Mouse (Mus musculus): ENCODE data around the gene Rpl38.
A peak's percentile ranks its signal among the peaks of the same experiment; 100 is the strongest.
"Not testable (repeated sequence)": the region's sequence is repeated elsewhere in the genome, so short reads cannot be mapped to it uniquely, and the experiment has no call there.

The Rpl38 gene

DNA sequence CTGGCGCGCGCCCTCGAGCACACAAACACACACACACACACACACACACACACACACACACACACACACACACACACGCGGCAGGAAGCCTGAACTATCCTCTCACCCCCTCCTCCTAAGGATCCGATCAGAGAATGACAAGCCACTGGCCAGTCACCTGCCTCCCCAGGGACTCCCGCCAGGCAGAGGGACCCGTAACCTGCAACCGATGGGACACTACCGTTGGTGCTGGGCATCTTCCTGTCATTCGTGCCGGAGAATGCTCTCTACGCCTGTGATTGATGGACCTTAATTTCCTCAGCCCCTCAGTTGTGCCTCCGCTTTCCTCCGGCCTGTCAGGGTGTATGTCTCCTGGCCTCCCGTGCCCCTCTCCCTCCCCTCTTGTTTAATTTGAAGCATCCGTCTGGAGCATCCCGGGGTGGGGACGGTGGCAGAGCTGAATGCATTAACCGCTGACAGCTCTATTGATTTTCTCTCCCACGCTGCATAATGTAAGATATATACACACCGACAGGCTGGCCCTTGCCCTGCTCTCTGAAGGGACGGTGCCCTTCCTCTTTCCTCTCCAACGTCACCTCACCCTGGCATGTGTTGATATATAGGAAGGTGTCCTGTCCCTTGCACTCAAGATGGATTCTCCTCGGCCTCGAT, 11.2 kb upstream of the Rpl38 start:
- DNase-seq (ENCODE audit: low spot score in 2 of 2) = no peak

DNA sequence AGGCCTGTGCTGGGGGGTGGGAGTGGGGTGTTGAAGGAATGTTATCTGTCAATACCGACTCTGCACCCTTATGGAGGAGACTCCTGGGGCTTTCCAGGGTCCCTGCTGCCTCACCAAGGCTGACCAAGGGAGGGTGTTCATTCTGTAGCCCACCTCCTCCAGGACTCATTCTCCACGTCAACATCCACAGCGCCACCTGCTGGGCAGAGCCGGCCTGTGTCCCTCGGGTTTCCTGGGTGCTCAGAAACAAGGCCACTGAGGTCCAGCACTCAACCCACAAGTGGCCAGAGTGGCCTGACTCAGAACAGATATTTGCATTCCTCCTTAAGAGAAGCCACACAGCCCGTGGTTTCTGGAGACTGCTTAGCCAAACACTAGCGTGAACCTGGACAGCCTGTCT, 10.6 kb upstream of the Rpl38 start:
- peak; percentile 57 to 69 for DNase-seq (ENCODE audit: low spot score in 2 of 2)

DNA sequence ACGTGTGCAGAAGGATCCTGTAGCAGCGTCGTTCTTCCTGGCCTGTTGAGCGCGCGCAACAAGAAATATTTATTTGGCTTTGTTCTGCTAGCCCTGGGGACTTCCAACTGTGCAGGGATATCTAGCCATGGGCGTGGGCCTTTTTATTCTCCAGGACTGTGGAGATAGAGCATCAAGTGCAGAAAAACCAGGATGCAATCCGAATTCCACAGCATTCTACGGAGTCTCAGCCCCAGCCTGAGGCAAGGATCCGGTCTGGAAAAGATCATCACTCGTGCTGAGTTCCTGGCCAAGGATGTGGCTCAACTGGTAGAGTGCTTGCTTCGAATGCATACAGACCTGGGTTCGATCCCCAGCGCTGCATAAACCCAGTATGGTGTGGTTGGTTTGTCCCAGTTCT, 6.2 kb upstream of the Rpl38 start:
- DNase-seq (ENCODE audit: low spot score in 2 of 2) = no peak

DNA sequence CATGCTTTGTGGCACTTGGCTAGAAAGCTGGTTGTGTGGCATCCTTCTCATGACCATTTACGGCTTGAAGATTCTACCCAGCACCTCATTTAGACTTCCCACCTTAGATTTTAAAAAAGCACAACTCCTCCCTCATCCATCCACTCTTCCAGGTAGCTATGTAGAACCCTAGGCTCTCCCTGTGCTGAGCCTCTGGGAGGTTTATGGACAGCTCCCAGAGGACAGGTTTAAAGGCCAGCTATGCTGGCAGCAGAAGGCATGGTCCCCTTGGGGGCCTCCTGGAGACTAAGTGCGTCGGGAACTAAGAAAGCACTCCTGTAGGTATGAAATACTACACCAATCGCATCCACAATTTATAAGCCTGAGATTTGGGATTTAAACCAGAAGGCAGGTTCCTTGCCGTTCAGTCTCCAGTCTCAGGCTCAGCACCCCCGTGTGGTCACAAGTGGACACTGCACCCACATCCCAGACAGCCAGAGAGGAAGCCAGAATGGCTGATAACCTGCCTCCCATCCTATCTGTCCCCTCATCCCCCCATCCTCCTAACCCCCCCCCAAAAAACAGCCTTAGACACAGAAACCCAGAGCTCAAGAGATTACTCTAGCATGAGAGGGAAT, 5.5 kb upstream of the Rpl38 start:
- DNase-seq (ENCODE audit: low spot score in 2 of 2) = peak; percentile 57 to 67

DNA sequence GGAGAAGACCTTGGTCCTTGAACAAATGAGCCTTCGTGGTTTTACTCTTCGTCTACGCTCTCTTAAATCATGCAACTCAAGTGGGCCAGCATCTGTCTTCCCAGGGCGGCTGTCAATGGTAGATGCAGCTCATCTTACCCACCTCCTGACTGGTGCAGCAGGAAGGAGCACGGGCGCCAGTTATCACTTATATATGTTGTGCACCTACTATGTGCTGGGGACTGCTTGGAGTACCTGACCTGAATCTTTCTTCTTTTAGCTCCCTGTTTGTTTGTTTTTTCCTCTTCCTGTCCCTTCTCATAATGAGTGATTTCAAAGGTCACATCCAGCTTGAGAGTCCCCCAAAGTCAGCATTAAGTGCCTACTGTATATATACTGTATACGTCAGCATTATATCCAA, 4.2 kb upstream of the Rpl38 start:
- no peak for DNase-seq (ENCODE audit: low spot score in 2 of 2)

DNA sequence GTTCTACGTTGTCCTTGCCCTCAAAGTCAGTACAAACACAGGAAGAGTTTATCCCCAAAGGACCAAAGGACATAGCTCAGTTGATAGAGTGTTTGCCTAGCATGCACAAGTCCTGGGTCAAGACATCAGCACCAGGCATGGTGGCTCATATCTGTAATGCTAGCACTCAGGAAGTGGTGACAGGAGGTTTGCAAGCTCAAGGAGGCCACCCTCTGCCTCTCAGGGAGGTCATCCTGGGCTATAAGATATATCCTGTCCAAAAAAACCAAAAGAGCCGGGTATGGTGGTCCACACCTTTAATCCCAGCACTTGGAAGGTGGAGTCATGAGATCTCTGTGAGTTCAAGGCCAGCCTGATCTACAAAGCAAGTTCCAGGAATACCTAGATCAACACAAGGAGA, 2.9 kb upstream of the Rpl38 start:
- DNase-seq (ENCODE audit: low spot score in 2 of 2) = no peak

DNA sequence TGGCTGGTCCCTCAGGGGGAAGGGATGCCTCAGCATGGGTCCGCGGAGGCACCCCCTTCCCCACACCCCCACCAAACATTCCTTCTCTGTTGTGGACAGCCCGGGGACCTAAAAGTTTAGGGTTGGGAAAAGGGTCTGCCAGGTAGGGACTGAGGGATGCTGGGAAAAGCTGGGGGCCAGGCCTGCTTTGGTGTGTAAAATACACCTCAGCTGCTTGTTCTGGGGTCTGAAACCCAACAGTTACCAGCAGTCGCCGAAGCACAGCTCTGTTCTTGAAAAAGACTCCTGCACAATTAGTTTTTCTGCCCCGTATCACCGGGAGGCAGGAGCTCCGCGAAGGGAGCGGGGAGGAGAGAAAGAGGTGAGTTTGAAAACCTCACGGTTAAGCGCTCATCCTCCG, 1.5 kb upstream of the Rpl38 start:
- no peak for DNase-seq (ENCODE audit: low spot score in 2 of 2)

DNA sequence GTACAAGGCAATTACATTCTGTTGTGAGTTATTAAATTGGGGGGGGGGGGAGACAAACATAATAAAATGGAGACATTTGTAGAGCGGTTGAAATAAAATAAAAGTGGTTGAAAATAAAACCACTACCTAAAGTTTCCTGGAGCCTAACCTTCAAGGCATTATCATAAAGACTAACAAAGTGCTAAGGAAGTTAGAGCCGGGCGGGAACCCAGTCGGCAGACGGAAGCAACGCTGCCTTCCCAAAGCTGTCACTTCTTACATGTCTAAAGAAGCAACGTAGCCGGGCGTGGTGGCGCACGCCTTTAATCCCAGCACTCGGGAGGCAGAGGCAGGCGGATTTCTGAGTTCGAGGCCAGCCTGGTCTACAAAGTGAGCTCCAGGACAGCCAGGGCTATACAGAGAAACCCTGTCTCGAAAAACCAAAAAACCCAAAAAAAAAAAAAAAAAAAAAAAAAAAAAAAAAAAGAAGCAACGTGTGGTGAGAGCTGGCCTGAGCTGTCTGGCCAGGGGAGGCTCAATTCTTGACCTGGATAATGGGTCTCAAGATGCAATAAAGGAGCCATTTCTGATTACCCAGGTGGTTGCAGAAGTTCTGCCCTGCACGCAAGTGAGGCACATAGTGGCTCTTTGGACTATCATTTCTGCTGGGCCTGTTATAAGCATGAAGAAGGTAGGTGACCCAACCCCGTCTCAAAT, 940 bp upstream of the Rpl38 start:
- DNase-seq (ENCODE audit: low spot score in 2 of 2) = no peak

DNA sequence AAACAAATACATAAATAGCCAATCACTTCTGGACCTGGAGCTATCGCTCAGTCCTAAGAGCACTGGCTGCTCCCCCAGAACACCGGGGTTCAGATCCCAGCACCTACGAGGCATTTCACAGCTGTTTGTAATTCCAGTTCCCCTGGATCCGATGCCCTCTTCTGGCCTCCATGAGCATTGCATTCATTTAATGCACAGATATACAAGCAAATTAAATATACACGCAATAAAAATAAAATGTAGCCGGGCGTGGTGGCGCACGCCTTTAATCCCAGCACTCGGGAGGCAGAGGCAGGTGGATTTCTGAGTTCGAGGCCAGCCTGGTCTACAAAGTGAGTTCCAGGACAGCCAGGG, 415 bp upstream of the Rpl38 start:
- not testable (repeated sequence) for DNase-seq (ENCODE audit: low spot score in 2 of 2)

DNA sequence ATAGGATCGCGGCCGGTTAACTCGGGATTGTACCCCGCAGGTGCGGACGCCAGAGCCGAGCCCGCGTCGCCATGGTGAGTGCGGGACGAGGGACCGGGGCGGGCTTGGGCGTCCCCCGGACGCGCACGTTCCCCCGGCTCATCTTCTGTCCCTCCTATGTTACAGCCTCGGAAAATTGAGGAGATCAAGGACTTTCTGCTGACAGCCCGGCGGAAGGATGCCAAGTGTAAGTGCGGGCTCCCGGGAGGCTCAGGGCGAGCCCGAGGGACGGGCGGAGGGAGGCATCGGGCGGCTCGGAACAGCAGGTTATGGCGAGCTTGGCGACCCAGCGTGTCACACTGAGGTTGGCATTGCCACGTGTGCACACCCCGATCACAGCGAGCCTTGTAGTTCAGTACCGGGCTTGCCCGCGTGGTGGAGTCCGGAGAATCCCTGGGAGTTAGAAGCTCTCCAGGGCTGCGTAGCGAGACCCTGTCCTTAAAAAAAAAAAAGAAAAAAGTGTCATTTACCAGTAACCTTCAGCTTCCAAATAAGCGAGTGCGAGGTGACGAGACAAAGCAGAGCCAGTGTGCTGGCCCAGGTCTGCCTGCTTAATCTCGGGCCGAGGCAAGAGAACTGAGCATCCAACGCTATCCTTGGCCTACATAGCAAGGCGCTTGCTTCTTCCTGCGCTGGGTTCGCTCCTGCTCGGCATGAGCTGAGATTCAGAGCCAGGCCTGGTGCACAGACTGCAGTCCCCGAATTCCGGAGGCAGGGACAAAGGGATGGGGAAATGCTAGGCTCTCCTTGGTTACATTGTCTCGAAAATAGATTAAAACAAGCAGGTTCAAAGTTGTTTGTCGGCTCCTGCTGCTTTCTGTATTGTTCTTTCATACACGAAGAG, 658 bp downstream of the Rpl38 start:
- peak; percentile 66 to 80 for DNase-seq (ENCODE audit: low spot score in 2 of 2)

DNA sequence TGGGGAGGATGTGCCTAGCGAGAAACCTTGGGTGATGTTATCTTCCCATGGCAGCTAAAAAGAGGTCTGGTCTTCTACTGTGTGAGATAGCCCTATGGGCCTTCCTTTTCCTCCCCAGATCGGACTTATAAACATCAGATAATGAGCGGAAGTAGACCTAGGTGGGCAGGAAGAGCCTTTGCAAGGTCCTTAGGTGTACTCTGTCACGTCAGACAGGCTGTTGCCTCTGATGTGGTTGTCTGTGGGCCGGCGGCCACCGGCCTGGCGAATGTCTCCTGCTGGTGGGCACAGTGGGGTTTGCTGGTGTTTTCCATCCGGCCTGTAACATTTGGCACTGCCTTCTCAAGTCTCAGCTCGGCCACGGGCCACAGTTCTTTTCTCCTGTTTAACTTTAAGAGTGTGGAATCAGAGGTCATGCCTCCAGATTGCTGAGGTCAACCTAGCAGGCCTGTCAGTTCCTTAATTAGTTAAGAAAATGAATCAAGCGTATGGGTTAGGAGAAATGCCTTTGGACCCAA, 1.4 kb downstream of the Rpl38 start:
- no peak for DNase-seq (ENCODE audit: low spot score in 2 of 2)

DNA sequence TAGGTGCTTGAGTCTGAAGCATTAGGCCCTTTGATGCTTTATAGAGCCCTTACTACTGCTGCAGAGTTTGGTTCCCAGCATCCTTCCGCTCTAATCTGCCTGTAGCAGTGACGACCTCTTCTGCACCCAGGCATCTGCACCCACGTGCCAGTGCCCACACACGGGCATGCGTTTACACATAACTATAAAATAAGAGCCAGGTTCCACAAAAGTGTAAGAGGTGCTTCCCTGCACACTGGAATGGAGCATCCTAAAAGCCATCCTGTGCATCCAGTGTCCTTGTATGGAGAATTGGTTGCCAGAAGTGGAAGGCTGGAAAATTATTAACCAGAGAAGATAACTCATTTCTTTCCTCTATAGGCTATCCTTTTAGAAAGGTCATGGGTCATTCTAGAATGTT, 2.8 kb downstream of the Rpl38 start:
- DNase-seq (ENCODE audit: low spot score in 2 of 2) = no peak

DNA sequence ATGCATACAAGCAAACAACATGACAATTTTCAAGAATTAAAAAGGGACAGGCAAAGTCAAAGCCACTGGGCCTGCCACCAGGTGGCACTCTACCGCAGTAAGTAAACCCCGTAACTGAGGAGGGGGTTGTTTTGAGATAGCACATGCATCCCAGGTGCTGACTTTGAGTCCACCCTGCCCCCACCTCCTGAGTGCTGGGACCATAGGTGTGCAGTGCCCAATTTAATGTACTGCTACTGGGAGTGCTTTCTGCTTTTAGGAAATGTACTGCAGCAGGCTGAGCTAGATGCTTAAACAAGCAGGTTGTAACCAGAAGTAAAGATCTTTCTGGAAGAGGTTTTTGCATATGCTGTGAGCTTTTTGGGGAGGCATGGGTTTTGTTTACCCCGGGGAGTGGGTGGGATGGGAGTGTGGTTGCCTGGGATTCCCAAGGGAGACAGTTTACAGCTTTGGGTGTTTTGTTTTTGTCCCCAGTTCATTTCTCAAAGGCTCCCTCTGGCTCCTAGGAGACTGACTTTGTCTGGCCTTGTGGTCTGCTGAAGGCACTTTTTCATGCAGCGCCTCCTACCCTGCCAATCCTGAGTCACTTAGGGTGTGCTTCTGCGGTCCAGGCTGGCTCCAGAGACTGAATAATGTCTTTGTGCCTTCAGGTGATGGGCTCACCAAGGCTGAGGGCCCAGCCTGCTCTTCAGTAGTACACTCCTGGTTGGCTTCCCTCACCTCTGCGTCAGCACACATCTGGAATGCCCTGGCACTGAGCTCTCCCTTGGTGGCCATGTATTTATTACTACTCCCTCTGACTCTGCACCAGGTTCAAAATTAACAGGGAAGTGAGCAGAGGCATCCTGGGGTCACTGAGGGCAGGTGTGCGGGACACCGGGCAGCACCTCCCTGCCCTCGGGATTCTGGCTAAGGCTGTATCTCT, 4.7 kb downstream of the Rpl38 start:
- DNase-seq (ENCODE audit: low spot score in 2 of 2) = peak; percentile 30 to 42

DNA sequence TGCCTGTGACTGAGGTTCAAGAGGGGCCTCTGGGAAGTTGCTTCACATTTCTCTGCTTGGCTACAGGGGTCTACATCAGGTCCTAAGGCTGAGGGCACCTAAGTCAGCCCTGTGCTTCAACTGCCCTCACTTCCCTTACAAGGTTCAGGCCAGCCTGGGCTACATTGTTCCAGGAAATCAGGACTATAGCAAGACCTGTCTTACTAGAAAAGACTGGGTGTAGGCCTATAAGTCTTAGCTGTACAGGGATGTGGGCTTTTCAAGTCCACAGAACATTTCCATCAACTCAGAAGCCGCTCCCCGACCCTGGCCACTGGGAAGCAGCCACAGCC, 5.4 kb downstream of the Rpl38 start:
- no peak for DNase-seq (ENCODE audit: low spot score in 2 of 2)

DNA sequence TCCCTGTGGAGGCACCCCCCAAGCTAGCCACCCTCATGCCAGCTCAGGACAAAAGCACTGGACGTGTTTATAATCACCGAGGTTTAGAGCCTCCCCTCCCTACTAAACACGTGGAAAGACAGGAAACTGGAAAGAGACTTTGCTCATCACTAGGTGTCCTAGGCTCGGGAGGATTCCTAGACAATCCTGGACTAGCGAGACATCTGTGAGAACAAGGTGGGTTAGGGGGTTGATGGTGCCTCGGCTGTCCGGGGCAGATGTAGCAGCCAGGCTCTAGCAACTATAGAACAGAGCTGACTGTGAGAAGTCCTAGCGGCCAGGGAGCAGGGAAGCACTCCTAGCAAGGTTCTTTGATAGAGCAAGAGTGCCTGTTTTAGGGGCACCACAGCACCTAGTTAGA, 5.9 kb downstream of the Rpl38 start:
- DNase-seq (ENCODE audit: low spot score in 2 of 2) = no peak

DNA sequence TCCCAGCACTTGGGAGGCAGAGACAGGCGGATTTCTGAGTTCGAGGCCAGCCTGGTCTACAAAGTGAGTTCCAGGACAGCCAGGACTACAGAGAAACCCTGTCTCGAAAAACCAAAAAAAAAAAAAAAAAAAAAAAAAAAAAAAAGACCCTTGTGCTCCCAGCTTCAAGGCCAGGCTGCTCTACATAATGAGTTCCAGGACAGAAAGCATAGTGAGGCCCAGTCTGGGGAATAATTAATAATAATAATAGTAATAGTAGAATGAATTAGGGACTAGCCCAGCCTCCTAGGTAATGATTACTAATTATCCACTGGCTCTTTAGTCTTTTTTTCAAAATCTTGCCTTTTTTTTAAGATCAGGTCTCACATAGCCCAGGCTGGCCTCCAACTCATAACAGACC, 6.5 kb downstream of the Rpl38 start:
- not testable (repeated sequence) for DNase-seq (ENCODE audit: low spot score in 2 of 2)

DNA sequence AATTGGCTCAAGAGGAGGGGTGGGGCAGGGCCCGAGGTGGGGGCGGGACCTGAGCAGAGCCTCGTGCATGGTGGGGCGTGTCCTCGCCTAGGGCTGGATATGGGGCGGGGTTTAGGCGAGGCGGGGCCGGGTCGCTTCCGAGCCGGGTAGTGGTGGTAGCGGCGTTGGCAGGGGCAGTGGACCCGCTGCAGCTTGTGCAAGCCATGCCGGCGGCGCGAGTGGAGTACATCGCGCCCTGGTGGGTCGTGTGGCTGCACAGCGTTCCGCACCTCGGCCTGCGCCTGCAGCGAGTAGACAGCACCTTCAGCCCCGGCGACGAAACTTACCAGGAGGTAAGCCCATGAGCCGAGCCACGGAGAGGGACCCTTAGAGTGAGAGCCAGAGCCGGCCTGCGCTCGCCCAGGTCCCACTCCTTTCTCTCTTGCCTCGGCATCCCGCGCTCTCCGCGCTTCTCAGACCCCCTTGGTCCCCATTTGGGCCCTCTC, 7.1 kb downstream of the Rpl38 start, which contains the start of gene Ttyh2:
Gene Ttyh2, plus strand, starts transcription at position 91 of the 485 bp plus-strand sequence.
- peak; percentile 44 to 49 for DNase-seq (ENCODE audit: low spot score in 2 of 2)

DNA sequence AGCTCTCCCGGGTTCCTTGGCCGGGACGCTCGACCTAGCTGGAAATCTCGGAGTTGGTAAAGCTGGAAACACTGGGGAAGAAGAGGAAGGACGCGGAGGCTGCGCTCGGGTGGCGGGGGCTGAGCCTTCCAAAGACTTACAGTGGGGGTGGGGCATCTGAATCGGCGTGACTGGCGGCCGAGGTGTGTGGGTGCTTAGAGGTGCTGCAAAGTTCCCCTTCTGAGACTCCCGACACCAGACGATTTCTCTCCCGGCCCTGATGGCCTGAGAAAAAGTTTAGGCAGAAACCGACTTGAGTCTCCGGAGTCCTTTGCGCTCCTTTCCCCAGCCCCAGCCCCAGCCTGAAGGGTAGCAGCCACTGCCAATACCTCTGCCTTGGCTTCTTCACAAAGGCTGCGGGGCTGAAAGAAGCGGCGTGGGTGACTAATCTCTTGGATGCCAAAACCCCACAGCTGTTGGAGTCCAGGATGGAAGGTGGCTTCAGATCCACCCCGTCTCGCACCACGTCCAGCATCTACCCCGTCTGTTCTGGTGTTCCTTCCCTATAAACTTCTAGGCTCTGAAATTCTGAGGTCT, 7.6 kb downstream of the Rpl38 start:
- peak; percentile 41 to 43 for DNase-seq (ENCODE audit: low spot score in 2 of 2)

DNA sequence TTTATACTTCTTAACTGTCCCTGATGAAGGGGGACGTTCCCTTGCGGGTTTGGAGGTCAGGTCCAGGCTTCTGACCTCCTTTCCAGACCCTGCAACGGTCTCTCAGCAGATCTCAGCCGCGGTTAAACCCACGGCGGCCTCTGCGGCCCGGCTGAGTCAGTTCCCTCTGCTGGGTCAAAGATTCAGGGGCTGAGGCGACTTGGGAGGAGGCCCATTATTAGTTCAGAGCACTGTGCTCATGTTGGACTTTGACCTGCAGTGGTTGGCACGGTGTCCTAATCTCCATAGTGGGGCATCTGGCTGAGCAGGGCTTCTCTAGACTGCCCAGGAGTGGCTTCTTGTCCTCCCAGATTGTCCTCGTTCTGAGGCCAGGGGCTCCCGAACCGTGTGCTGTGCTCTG, 8.1 kb downstream of the Rpl38 start:
- DNase-seq (ENCODE audit: low spot score in 2 of 2) = no peak

DNA sequence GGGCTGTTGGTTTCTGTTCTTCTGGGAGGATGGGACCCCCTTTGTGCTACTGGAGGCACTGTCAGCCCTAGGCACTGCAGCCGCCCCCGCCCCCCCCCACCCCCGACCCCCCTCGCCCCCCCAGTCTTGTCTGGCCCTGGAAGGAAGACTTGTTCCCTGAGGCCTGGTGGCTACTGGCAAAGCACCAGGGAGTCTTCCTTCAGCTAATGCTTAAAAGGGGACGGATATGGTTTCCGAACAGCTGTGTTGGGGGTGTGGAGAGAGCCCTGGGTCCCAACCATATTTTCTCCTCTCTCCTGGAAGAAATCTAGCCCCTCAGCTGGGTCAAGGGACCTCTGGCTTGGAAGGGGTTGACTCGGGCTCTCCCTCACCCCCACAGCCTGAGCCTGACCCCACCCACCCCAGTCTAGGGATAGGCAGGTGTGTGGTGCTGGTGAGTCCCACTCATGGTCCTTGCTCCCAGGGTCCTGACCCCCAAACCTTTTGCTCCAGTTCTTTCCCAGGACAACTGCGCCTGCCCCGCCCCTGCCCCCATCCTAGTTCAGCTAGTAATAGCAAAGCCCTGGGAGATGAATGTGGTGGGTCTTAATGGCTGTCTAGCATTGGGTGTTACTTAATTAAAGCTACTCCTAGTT, 8.7 kb downstream of the Rpl38 start:
- no peak for DNase-seq (ENCODE audit: low spot score in 2 of 2)

All from frontal cortex, postnatal 36 days (tissue).